In the genomic region with DNA sequence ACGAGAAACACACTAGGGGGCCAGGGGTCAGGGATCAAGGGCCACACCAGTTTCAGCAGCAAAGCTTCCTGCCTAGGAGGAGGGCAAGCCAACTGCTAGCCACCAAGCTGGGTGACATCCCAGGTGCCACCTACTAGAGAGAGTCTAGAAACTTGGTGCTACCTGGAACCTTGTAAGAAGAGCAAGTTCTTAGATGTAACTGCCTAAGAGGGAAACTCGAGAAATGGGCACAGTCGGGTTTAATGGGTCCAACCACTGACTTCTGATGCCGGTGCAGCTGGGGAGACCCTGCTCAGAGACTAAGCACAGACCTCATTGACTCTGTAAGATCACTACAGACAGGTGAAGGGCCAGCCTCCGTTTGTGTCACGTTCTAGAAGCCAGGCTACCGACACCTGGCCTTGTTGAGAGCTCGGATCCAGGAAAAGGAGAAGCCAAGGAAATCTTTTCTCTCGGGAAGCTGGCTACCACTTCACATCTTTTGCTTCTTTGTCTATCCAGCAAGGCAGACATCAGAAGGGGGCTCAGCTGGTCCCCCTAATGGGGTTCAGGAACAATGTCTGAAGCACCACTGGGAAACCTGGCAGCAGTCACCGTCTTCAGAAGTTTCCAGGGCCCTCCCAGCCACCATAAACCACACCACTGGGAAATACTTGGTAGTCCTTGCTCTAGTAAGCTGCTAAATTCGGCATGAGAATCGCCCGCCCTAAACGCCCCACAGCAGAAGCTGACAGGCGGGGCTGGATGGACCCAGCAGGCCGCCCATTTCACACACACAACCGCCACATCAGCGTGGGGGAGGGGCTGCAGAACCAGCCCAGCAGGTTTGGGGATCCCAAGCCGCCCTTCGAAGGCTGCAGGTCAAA, we compare ENCODE assay signal across 9 mouse cellular contexts. TPM values are rescaled to one million over a fixed set of nuclear protein-coding genes. Genes with fewer than 3 reads are reported as not detected.
DNase-seq lines count a peak whose midpoint lies in the region; ATAC-seq and TF ChIP-seq lines count a peak whose summit lies in the region.
"Had no signal": no experiment of that assay in that cellular context is flagged by ENCODE, and none has a peak within 500 bp of the region (broad histone marks: within the 10 kb centered on the region; RNA-seq: fewer than 3 reads in every experiment).

No protein-coding gene starts in this region.

- intact Hi-C loops in left cerebral cortex, postnatal 14 days (cut with DNase I): no loop called here

- H3K4me1 ChIP-seq in G1E (ENCODE audit: insufficient read depth, low read depth, low read length): peaks cover 77% of the 10 kb centered on the region
- H3K4me1 ChIP-seq in forebrain, embryonic 15.5 days: peaks cover 57% of the 10 kb centered on the region
- H3K4me1 ChIP-seq in hindbrain, embryonic 10.5 days (replicated peaks): peaks cover 73% of the 10 kb centered on the region

- peak overlapping the region; percentile 98 for H3K4me2 ChIP-seq in forebrain, embryonic 15.5 days (replicated peaks)

- H3K9me3 ChIP-seq in G1E (replicated peaks): no peaks in the 10 kb centered on the region
- no peaks in the 10 kb centered on the region for H3K9me3 ChIP-seq in forebrain, embryonic 15.5 days
- no peaks in the 10 kb centered on the region for H3K9me3 ChIP-seq in hindbrain, embryonic 10.5 days

- 1% methylated on average over 20 of the region's 20 CpGs for WGBS in forebrain, embryonic 15.5 days
- WGBS in hindbrain, embryonic 10.5 days: 1% methylated on average over 20 of the region's 20 CpGs

- ATAC-seq in G1E (ENCODE audit: extremely low read depth, insufficient number of reproducible peaks, low FRiP score, poor library complexity, severe bottlenecking): peak; percentile 22
- no peak for ATAC-seq in forebrain, embryonic 15.5 days (replicated peaks)

- no peaks in the 10 kb centered on the region for H3K27me3 ChIP-seq in G1E (ENCODE audit: insufficient read depth, low read length)
- no peaks in the 10 kb centered on the region for H3K27me3 ChIP-seq in forebrain, embryonic 15.5 days
- no peaks in the 10 kb centered on the region for H3K27me3 ChIP-seq in hindbrain, embryonic 10.5 days (ENCODE audit: insufficient read depth, poor library complexity, severe bottlenecking)

- H3K36me3 ChIP-seq in G1E (replicated peaks): peaks cover 51% of the 10 kb centered on the region
- peaks cover 4% of the 10 kb centered on the region; the same call in 1 of the 2 replicates for H3K36me3 ChIP-seq in forebrain, embryonic 15.5 days
- peaks cover 44% of the 10 kb centered on the region for H3K36me3 ChIP-seq in hindbrain, embryonic 10.5 days

- H3K27ac ChIP-seq in forebrain, embryonic 15.5 days (replicated peaks): peak overlapping the region; percentile 100
- H3K27ac ChIP-seq in hindbrain, embryonic 10.5 days: peak overlapping the region; percentile 100

- peak overlapping the region; percentile 76 for H3K4me3 ChIP-seq in G1E (ENCODE audit: low read depth, low read length)
- H3K4me3 ChIP-seq in forebrain, embryonic 15.5 days: peak overlapping the region; percentile 94
- peak overlapping the region; percentile 92 for H3K4me3 ChIP-seq in hindbrain, embryonic 10.5 days

- no peak for TF ChIP-seq CTCF in G1E (IDR thresholded peaks at IDR 0.05; ENCODE audit: low read depth, low read length)

- peak overlapping the region; percentile 99 for H3K9ac ChIP-seq in forebrain, embryonic 15.5 days (replicated peaks)

- DNase-seq in G1E (ENCODE audit: low spot score): peak; percentile 72
- DNase-seq in c-Kit-positive CD71-positive TER-119-positive erythroid progenitor cells, embryonic 14.5 days (ENCODE audit: low spot score): peak; percentile 79
- DNase-seq in hindbrain, embryonic 10.5 days (ENCODE audit: low spot score): peak; percentile 84
- peak; percentile 72 to 77 for DNase-seq in left cerebral cortex, postnatal 14 days (ENCODE audit: low spot score in 2 of 2)
- DNase-seq in mesoderm, embryonic 11.5 days (ENCODE audit: low read depth, low spot score): peak; percentile 73
- DNase-seq in spleen, adult 12 weeks (ENCODE audit: low spot score): peak; percentile 67
- no peak for DNase-seq in T-cell, adult 2 months (ENCODE audit: low spot score)

RNA-seq across cellular contexts. Expression of gene Setd1b, which starts 4.7 kb away (rescaled TPM):
- total RNA-seq in G1E (2014; fragmentation: Nextera tagmentation) (76.5 and 76.7 TPM in 2 replicates), G1E (2017) (2.1 and 2.3 TPM in 2 replicates)
- 89.4 and 90.6 TPM in 2 replicates for polyA plus RNA-seq in G1E (2012)
- 13.6 and 13.7 TPM in 2 replicates for polyA plus RNA-seq in forebrain, embryonic 15.5 days (2015; fragmentation: Nextera tagmentation; extraction: Ambion mirVana)
- polyA plus RNA-seq in hindbrain, embryonic 10.5 days (2016; fragmentation: Nextera tagmentation; extraction: Ambion mirVana): 7.9 and 9.5 TPM in 2 replicates
- 10 to 100 TPM; 31.3 to 31.4 TPM for total RNA-seq in left cerebral cortex, postnatal 14 days (2021)

RNA-seq across cellular contexts. Expression of gene Rhof, which starts 4.8 kb away (rescaled TPM):
- total RNA-seq in G1E (2014; fragmentation: Nextera tagmentation) (not detected in 2 replicates), G1E (2017) (0.52 and 1.7 TPM in 2 replicates)
- 0.26 and 0.59 TPM in 2 replicates for polyA plus RNA-seq in G1E (2012)
- 11.4 and 12.4 TPM in 2 replicates for polyA plus RNA-seq in forebrain, embryonic 15.5 days (2015; fragmentation: Nextera tagmentation; extraction: Ambion mirVana)
- 1.9 and 2.2 TPM in 2 replicates for polyA plus RNA-seq in hindbrain, embryonic 10.5 days (2016; fragmentation: Nextera tagmentation; extraction: Ambion mirVana)
- 10 to 100 TPM; 54.3 to 56.3 TPM for total RNA-seq in left cerebral cortex, postnatal 14 days (2021)

RNA-seq across cellular contexts. Expression of gene Psmd9, which starts 31.9 kb away (rescaled TPM):
- total RNA-seq in G1E (2014; fragmentation: Nextera tagmentation): 11.6 and 24.2 TPM in 2 replicates
- total RNA-seq in G1E (2017): 22.8 and 25.4 TPM in 2 replicates
- 50.1 and 65.2 TPM in 2 replicates for polyA plus RNA-seq in G1E (2012)
- polyA plus RNA-seq in forebrain, embryonic 15.5 days (2015; fragmentation: Nextera tagmentation; extraction: Ambion mirVana): 82.0 and 82.9 TPM in 2 replicates
- 77.7 and 86.3 TPM in 2 replicates for polyA plus RNA-seq in hindbrain, embryonic 10.5 days (2016; fragmentation: Nextera tagmentation; extraction: Ambion mirVana)
- total RNA-seq in left cerebral cortex, postnatal 14 days (2021): 10 to 100 TPM; 29.2 to 29.7 TPM

RNA-seq across cellular contexts. Expression of gene Hpd, which starts 45.2 kb away (rescaled TPM):
- not detected in 2 replicates for total RNA-seq in G1E (2014; fragmentation: Nextera tagmentation)
- total RNA-seq in G1E (2017): not detected in 2 replicates
- not detected in 2 replicates for polyA plus RNA-seq in G1E (2012)
- polyA plus RNA-seq in forebrain, embryonic 15.5 days (2015; fragmentation: Nextera tagmentation; extraction: Ambion mirVana): not detected in 2 replicates
- polyA plus RNA-seq in hindbrain, embryonic 10.5 days (2016; fragmentation: Nextera tagmentation; extraction: Ambion mirVana): not detected in 2 replicates
- total RNA-seq in left cerebral cortex, postnatal 14 days (2021): not detected
- total RNA-seq: layer of hippocampus, postnatal 25 days had no signal
